In genomic region chr10:89565301-89566022, GRCm38 (mm10) we compare ENCODE assay signal across 28 mouse cellular contexts. TPM values are rescaled to one million over a fixed set of nuclear protein-coding genes. Genes with fewer than 3 reads are reported as not detected.
DNase-seq lines count a peak whose midpoint lies in the region; ATAC-seq and TF ChIP-seq lines count a peak whose summit lies in the region.
"Had no signal": no experiment of that assay in that cellular context is flagged by ENCODE, and none has a peak within 500 bp of the region (broad histone marks: within the 10 kb centered on the region; RNA-seq: fewer than 3 reads in every experiment).

No protein-coding gene starts in this region.

- H3K4me2 ChIP-seq in intestine, postnatal 0 days (replicated peaks; ENCODE audit: low read depth), result no peak overlapping the region
- H3K4me2 ChIP-seq in intestine, embryonic 15.5 days (replicated peaks), result no peak overlapping the region
- H3K4me2 ChIP-seq in kidney, embryonic 15.5 days, result no peak overlapping the region
- H3K4me2 ChIP-seq in liver, embryonic 16.5 days (ENCODE audit: low read depth, low read length), result no peak overlapping the region
- H3K4me2 ChIP-seq: embryonic facial prominence, embryonic 13.5 days; embryonic facial prominence, embryonic 15.5 days; forebrain, embryonic 12.5 days had no signal

- no peak overlapping the region for H3K27ac ChIP-seq in intestine, postnatal 0 days (ENCODE audit: low read depth, low read length)
- H3K27ac ChIP-seq in intestine, embryonic 15.5 days, result no peak overlapping the region
- H3K27ac ChIP-seq in kidney, embryonic 15.5 days, result no peak overlapping the region
- no peak overlapping the region for H3K27ac ChIP-seq in liver, embryonic 16.5 days (ENCODE audit: low read length)
- H3K27ac ChIP-seq in layer of hippocampus, adult 2 months, result no peak overlapping the region
- H3K27ac ChIP-seq: embryonic facial prominence, embryonic 13.5 days; embryonic facial prominence, embryonic 15.5 days; forebrain, embryonic 10.5 days; forebrain, embryonic 12.5 days had no signal

- peak; percentile 41 for DNase-seq in kidney, adult 9 months
- no peak for DNase-seq in liver
- DNase-seq in yolk sac, embryonic 10.5 days (ENCODE audit: low spot score), result peak; percentile 72
- no peak for DNase-seq in layer of hippocampus, adult 2 months (ENCODE audit: low spot score in 2 of 2)
- DNase-seq: adrenal gland, adult 2 months; adrenal gland, postnatal 10 days; adrenal gland, postnatal 25 days; cerebellum, adult 11 months; cerebellum, adult 18-20 months; cerebellum, adult 8-10 months; cerebellum, adult 9-11 months; cerebellum, postnatal 14 days; cerebellum, postnatal 36 days; embryo, embryonic 11 days had no signal

- peak; percentile 50; the same call in 1 of the 2 replicates for ATAC-seq in intestine, postnatal 0 days
- ATAC-seq in intestine, embryonic 15.5 days, result no peak; the same call in 1 of the 2 replicates
- ATAC-seq in kidney, embryonic 15.5 days (replicated peaks; ENCODE audit: low FRiP score), result no peak
- peak; percentile 47 for ATAC-seq in liver, embryonic 16.5 days (ENCODE audit: low read depth)
- ATAC-seq: forebrain, embryonic 14.5 days had no signal

- H3K4me1 ChIP-seq in intestine, postnatal 0 days (replicated peaks; ENCODE audit: control insufficient read depth, insufficient read depth, low read length), result no peaks in the 10 kb centered on the region; the same call in 1 of the 2 replicates
- no peaks in the 10 kb centered on the region for H3K4me1 ChIP-seq in intestine, embryonic 15.5 days (replicated peaks)
- H3K4me1 ChIP-seq in kidney, embryonic 15.5 days, result no peaks in the 10 kb centered on the region
- no peaks in the 10 kb centered on the region for H3K4me1 ChIP-seq in liver, embryonic 16.5 days (ENCODE audit: control insufficient read depth, low read depth, low read length)
- H3K4me1 ChIP-seq: embryonic facial prominence, embryonic 13.5 days; embryonic facial prominence, embryonic 15.5 days; forebrain, embryonic 10.5 days; forebrain, embryonic 12.5 days had no signal

- H3K4me3 ChIP-seq in intestine, postnatal 0 days (ENCODE audit: low read depth, low read length), result no peak overlapping the region
- H3K4me3 ChIP-seq in intestine, embryonic 15.5 days (replicated peaks), result no peak overlapping the region
- no peak overlapping the region for H3K4me3 ChIP-seq in kidney, embryonic 15.5 days (replicated peaks)
- H3K4me3 ChIP-seq in liver, embryonic 16.5 days (ENCODE audit: low read depth, low read length), result no peak overlapping the region
- no peak overlapping the region for H3K4me3 ChIP-seq in layer of hippocampus, adult 2 months
- H3K4me3 ChIP-seq: embryonic facial prominence, embryonic 13.5 days; embryonic facial prominence, embryonic 15.5 days; erythroblast, embryonic 14.5 days; forebrain, embryonic 10.5 days; forebrain, embryonic 12.5 days had no signal

- no peaks in the 10 kb centered on the region for H3K9me3 ChIP-seq in intestine, postnatal 0 days (ENCODE audit: control insufficient read depth)
- no peaks in the 10 kb centered on the region for H3K9me3 ChIP-seq in intestine, embryonic 15.5 days
- no peaks in the 10 kb centered on the region for H3K9me3 ChIP-seq in kidney, embryonic 15.5 days (replicated peaks)
- no peaks in the 10 kb centered on the region; the same call in 1 of the 2 replicates for H3K9me3 ChIP-seq in liver, embryonic 16.5 days (replicated peaks; ENCODE audit: control insufficient read depth, low read length)
- H3K9me3 ChIP-seq: embryonic facial prominence, embryonic 13.5 days; embryonic facial prominence, embryonic 15.5 days; forebrain, embryonic 10.5 days; forebrain, embryonic 12.5 days had no signal

- H3K36me3 ChIP-seq in intestine, postnatal 0 days (ENCODE audit: control insufficient read depth, insufficient read depth), result no peaks in the 10 kb centered on the region
- H3K36me3 ChIP-seq in intestine, embryonic 15.5 days, result no peaks in the 10 kb centered on the region
- no peaks in the 10 kb centered on the region for H3K36me3 ChIP-seq in kidney, embryonic 15.5 days
- H3K36me3 ChIP-seq in liver, embryonic 16.5 days (ENCODE audit: control insufficient read depth, insufficient read depth), result no peaks in the 10 kb centered on the region
- H3K36me3 ChIP-seq: embryonic facial prominence, embryonic 13.5 days; embryonic facial prominence, embryonic 15.5 days; forebrain, embryonic 10.5 days; forebrain, embryonic 12.5 days had no signal

- no peaks in the 10 kb centered on the region for H3K27me3 ChIP-seq in intestine, postnatal 0 days (replicated peaks; ENCODE audit: control insufficient read depth, insufficient read depth, low read length)
- H3K27me3 ChIP-seq in intestine, embryonic 15.5 days (replicated peaks), result no peaks in the 10 kb centered on the region
- no peaks in the 10 kb centered on the region for H3K27me3 ChIP-seq in kidney, embryonic 15.5 days
- no peaks in the 10 kb centered on the region for H3K27me3 ChIP-seq in liver, embryonic 16.5 days (ENCODE audit: control insufficient read depth, insufficient read depth, low read depth, low read length)
- H3K27me3 ChIP-seq: embryonic facial prominence, embryonic 13.5 days; embryonic facial prominence, embryonic 15.5 days; forebrain, embryonic 12.5 days had no signal

- WGBS in intestine, postnatal 0 days, result 48% methylated on average over 9 of the region's 9 CpGs
- WGBS in intestine, embryonic 15.5 days, result 76% methylated on average over 9 of the region's 9 CpGs
- 87% methylated on average over 9 of the region's 9 CpGs for WGBS in kidney, embryonic 15.5 days
- WGBS in liver, embryonic 16.5 days (ENCODE audit: insufficient replicate concordance), result 64% methylated on average over 9 of the region's 9 CpGs

- H3K9ac ChIP-seq in intestine, postnatal 0 days (ENCODE audit: low read depth, low read length), result no peak overlapping the region
- H3K9ac ChIP-seq in intestine, embryonic 15.5 days, result no peak overlapping the region
- no peak overlapping the region for H3K9ac ChIP-seq in kidney, embryonic 15.5 days
- H3K9ac ChIP-seq in liver, embryonic 16.5 days (ENCODE audit: low read depth, low read length), result no peak overlapping the region
- H3K9ac ChIP-seq: embryonic facial prominence, embryonic 13.5 days; embryonic facial prominence, embryonic 15.5 days; forebrain, embryonic 12.5 days had no signal

- no peak for TF ChIP-seq CTCF in intestine, postnatal 0 days (IDR thresholded peaks at IDR 0.05; ENCODE audit: low read depth)
- no peak for TF ChIP-seq CTCF in layer of hippocampus, adult 2 months (conservative IDR thresholded peaks at IDR 0.05)

RNA-seq across cellular contexts. Expression of gene Nr1h4, which starts 32.1 kb away (rescaled TPM):
- 117 and 139 TPM in 2 replicates for polyA plus RNA-seq in intestine, postnatal 0 days (2015; fragmentation: Nextera tagmentation; extraction: Ambion mirVana)
- 55.1 and 57.9 TPM in 2 replicates for polyA plus RNA-seq in intestine, embryonic 15.5 days (2015; fragmentation: Nextera tagmentation; extraction: Ambion mirVana)
- polyA plus RNA-seq in kidney, embryonic 15.5 days (2015; fragmentation: Nextera tagmentation; extraction: Ambion mirVana), result 2.3 and 2.4 TPM in 2 replicates
- 7.4 and 8.4 TPM in 2 replicates for polyA plus RNA-seq in liver, embryonic 16.5 days (2015; fragmentation: Nextera tagmentation; extraction: Ambion mirVana)
- under 1 TPM in 1 of 2 experiments, not detected in 1; 0.25 TPM for total RNA-seq in layer of hippocampus, adult 2 months (2021)
- total RNA-seq: common myeloid progenitor, adult 5-6 weeks; ES-E14; MEL had no signal
- polyA plus RNA-seq: embryonic facial prominence, embryonic 11.5 days; embryonic facial prominence, embryonic 13.5 days; embryonic facial prominence, embryonic 15.5 days; erythroblast, embryonic 14.5 days; forebrain, embryonic 10.5 days; forebrain, embryonic 12.5 days had no signal

RNA-seq across cellular contexts. Expression of gene Slc17a8, which starts 55.6 kb away (rescaled TPM):
- polyA plus RNA-seq in intestine, postnatal 0 days (2015; fragmentation: Nextera tagmentation; extraction: Ambion mirVana), result 0.03 TPM in 1 of 2 replicates, not detected in the other
- 0.08 and 0.09 TPM in 2 replicates for polyA plus RNA-seq in intestine, embryonic 15.5 days (2015; fragmentation: Nextera tagmentation; extraction: Ambion mirVana)
- 0.70 and 1.2 TPM in 2 replicates for polyA plus RNA-seq in kidney, embryonic 15.5 days (2015; fragmentation: Nextera tagmentation; extraction: Ambion mirVana)
- 0.06 TPM in 1 of 2 replicates, not detected in the other for polyA plus RNA-seq in liver, embryonic 16.5 days (2015; fragmentation: Nextera tagmentation; extraction: Ambion mirVana)
- total RNA-seq in layer of hippocampus, adult 2 months (2021), result 1 to 10 TPM; 3.1 to 3.5 TPM
- total RNA-seq: adrenal gland, adult 2 months; common myeloid progenitor, adult 5-6 weeks; ES-E14; MEL had no signal
- polyA plus RNA-seq: adrenal gland, adult 2 months; embryonic facial prominence, embryonic 13.5 days; erythroblast, embryonic 14.5 days had no signal

Comparison
In these comparisons a context has a peak if more than half of its experiments do, and no peak if none do; other contexts are left out.
1. ATAC-seq: peak in intestine, postnatal 0 days (single experiment) and liver, embryonic 16.5 days (single experiment); none in intestine, embryonic 15.5 days (single experiment) and kidney, embryonic 15.5 days (single experiment).
2. DNase-seq: peak in kidney, adult 9 months (single experiment) and yolk sac, embryonic 10.5 days (single experiment); none in liver (single experiment) and layer of hippocampus, adult 2 months (0 of 2).